Mouse (Mus musculus) E14TG2a.4 (cell line): ENCODE measurements around the gene Pcsk5.

Experiments used
- CTCF ChIP-seq: conservative IDR thresholded peaks from 2 replicates; pipeline ENCODE4 v1.5.1; 2014; ENCODE audit warnings: low read length
- POU5F1 ChIP-seq: IDR thresholded peaks from 2 replicates; pipeline ENCODE4 v1.6.1; 2014; ENCODE audit warnings: low read length, borderline replicate concordance

DNA sequence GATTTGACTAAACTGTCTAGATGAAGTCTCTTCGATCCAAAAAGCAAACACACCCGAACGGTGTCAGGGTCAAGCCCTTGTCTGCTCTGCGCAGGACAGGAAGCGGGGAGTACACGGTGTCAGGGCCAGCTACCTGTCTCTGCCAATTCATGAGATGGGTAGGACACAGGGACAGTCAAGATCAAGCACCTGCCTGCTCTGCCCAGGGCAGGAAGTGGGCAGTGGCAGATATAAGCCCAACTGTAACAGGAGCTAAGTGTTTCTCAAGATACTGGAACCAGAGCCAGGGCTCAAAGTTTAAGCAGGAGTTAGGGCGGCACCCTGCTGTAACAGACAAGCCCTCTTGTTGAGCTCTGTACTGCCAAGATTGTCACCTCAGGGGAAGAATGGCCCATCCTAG lies 393.9 kb downstream of the Pcsk5 start:
- TF ChIP-seq POU5F1 (no peak), CTCF (no peak)
